Mouse (Mus musculus): ENCODE data around the gene Rorb. TPM values are rescaled to one million over a fixed set of nuclear protein-coding genes. Genes with fewer than 3 reads are reported as not detected.

Gene Rorb
- polyA plus RNA-seq, 1 experiment from 2014 or later = 8.8 TPM

DNA sequence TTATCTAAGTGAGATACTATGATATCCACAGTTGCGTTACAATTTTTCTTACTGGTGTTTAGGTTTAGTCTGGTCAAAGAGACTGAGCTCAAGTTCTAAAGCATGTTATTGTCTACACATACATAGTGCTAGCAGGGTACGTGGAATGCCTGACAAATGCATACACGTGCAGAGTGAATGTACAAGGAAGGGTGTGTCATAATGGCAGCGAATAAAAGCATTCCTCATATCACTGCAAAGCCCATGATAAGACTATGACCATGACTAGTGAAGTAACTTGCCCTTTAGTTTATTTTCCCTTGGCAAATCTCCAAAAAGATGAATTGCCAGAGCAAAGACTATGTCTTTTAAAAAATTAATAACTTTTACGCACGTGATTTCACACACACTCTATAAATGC is 13.8 kb downstream of the Rorb start:
- Histone ChIP-seq H3K27ac (no peak overlapping the region), H3K4me1 (replicated peaks) (no peaks in the 10 kb centered on the region), H3K9me3 (no peaks in the 10 kb centered on the region), H3K36me3 (no peaks in the 10 kb centered on the region), H3K9ac (replicated peaks) (no peak overlapping the region), H3K27me3 (no peaks in the 10 kb centered on the region), H3K4me2 (replicated peaks) (no peak overlapping the region), H3K4me3 (replicated peaks) (no peak overlapping the region)
- WGBS = 91% methylated on average over 6 of the region's 6 CpGs
- no peak for ATAC-seq

DNA sequence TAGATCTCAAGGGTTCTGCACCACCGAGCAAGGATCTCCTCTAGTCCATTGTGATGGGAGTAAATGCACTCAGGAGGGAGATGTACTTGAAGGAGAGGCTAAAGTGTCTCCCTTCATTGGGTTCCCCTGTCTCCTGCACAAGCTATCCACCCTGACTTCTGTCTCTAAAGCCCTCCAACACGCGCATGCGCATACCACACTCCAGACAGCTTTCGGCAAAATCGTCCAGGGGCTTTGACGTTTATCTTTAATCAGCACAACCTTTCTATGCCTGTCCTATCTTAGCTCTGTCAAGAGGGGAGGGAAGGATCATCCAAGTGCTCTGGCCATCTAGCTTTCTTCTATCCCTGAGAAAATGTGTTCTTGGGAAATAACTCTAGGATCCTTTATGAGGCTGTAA is 21.6 kb downstream of the Rorb start:
- WGBS = 73% methylated on average over 7 of the region's 7 CpGs
- no peak for ATAC-seq

DNA sequence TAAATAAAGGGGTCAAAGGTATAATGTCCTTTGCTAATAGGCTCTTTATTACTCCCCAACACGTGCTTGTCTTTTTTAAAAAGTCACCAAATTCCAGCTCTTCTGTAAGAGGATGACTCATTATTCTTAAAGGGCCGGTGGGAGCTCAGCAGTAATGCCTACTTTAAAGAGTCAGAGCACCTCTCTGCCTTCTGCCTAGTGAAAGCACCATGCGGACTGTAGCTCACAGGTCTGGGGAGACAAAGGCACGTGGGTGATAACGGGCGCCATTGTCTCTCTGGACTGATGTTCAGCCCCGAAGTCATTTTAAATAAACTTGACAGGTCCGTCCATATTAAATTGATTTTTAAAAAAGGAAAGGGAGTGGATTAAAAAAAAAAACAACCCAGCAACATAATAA is 33.1 kb downstream of the Rorb start:
- Histone ChIP-seq H3K4me2 (replicated peaks) (no peak overlapping the region), H3K4me3 (replicated peaks) (no peak overlapping the region), H3K36me3 (no peaks in the 10 kb centered on the region), H3K9ac (replicated peaks) (no peak overlapping the region), H3K4me1 (replicated peaks) (peaks cover 5% of the 10 kb centered on the region; the same call in 1 of the 2 replicates), H3K27ac (no peak overlapping the region), H3K27me3 (no peaks in the 10 kb centered on the region), H3K9me3 (no peaks in the 10 kb centered on the region)
- WGBS = 52% methylated on average over 8 of the region's 8 CpGs
- ATAC-seq = no peak

More for the DNA sequence above, 21.6 kb downstream of the Rorb start:
- Histone ChIP-seq H3K36me3 (no peaks in the 10 kb centered on the region), H3K4me1 (replicated peaks) (no peaks in the 10 kb centered on the region), H3K4me3 (replicated peaks) (no peak overlapping the region), H3K27me3 (no peaks in the 10 kb centered on the region), H3K9me3 (no peaks in the 10 kb centered on the region), H3K4me2 (replicated peaks) (no peak overlapping the region), H3K27ac (no peak overlapping the region), H3K9ac (replicated peaks) (no peak overlapping the region)

DNA sequence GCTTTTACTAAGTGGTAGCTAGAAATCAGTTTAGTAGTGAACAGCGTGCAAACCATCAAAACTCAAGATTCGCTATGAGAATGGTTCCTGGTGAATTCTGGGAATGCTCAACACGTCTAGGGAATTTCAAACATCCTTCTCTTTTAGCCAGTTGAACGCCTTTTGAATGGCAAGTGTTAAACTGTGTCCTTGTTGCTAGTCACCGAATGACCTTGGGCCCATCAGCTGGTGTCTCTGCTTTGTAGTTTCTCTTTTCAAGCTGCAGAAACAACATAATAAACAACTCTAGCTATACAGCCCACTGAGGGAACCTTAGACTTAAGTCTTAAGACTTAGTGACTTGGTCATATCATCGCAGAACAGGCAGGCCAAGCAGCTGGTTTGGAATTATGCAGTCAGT is 36.2 kb downstream of the Rorb start:
- no peaks in the 10 kb centered on the region for H3K9me3 ChIP-seq
- H3K27ac ChIP-seq = no peak overlapping the region
- no peak overlapping the region for H3K4me2 ChIP-seq (replicated peaks)
- H3K4me1 ChIP-seq (replicated peaks) = peaks cover 5% of the 10 kb centered on the region; the same call in 1 of the 2 replicates
- H3K36me3 ChIP-seq = no peaks in the 10 kb centered on the region
- H3K9ac ChIP-seq (replicated peaks) = no peak overlapping the region
- no peak for ATAC-seq
- H3K4me3 ChIP-seq (replicated peaks) = no peak overlapping the region
- 75% methylated on average over 6 of the region's 6 CpGs for WGBS
- H3K27me3 ChIP-seq = no peaks in the 10 kb centered on the region

DNA sequence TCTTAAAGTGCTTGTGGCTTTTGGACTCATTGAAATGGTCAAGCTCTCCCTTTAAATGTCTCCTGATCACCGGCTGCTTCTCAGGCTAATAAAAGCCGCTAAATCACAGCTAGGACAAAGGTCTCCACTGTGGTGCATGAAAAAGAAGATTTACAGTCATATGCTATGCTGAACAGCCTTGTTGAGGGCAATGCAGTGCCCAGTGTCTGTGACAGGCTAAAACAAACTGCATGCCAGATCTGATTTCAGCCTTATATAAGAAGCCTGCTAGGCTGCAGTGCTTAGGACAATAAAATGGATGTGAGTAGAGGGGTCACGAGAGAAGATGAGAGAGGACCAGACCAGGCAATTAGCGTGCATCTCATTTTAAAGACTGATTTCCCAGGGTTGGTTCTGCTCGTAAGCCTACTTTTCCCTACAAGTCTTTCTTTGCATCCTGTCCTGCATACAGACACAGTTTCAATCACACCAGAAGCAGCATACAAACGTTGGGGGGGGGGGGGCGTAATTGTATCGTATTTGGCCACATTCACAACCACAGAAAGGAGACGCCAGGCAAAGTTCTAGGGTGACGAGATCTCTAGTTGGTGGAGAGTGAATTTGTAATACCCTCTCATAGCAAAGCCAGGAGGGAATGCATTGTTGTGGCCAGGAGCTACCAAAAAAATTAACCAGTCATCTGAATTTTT is 52.1 kb downstream of the Rorb start:
- H3K9ac ChIP-seq (replicated peaks) = peak overlapping the region; percentile 41; the same call in 1 of the 2 replicates
- no peaks in the 10 kb centered on the region for H3K9me3 ChIP-seq
- H3K4me3 ChIP-seq (replicated peaks) = no peak overlapping the region
- WGBS = 36% methylated on average over 10 of the region's 10 CpGs
- no peaks in the 10 kb centered on the region for H3K27me3 ChIP-seq
- no peaks in the 10 kb centered on the region for H3K36me3 ChIP-seq
- H3K27ac ChIP-seq = peak overlapping the region; percentile 69
- peaks cover 24% of the 10 kb centered on the region for H3K4me1 ChIP-seq (replicated peaks)
- peak overlapping the region; percentile 37 for H3K4me2 ChIP-seq (replicated peaks)
- ATAC-seq = peak; percentile 89

DNA sequence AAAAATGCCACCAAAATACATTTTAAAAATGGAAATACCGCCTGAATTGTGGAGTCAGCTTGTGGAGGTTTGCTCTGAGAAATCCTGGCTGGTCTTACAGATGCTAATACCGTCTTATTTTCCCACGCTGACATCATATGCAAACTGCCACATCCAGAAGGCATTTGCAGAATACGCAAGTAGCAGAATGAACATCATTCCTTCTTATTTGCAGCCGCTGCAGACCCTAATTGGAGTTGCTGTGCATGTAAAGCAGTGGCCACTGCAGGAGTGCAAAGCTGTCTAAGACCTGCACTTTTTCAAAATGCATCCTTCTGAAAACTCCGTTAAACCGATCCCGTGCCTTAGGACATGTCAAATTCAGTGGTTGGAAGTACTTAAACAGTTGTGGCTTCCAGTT is 52.8 kb downstream of the Rorb start:
- Histone ChIP-seq H3K4me3 (replicated peaks) (no peak overlapping the region), H3K9me3 (no peaks in the 10 kb centered on the region), H3K27ac (peak overlapping the region; percentile 69), H3K36me3 (no peaks in the 10 kb centered on the region), H3K27me3 (no peaks in the 10 kb centered on the region), H3K4me2 (replicated peaks) (peak overlapping the region; percentile 37), H3K4me1 (replicated peaks) (peaks cover 24% of the 10 kb centered on the region), H3K9ac (replicated peaks) (no peak overlapping the region)
- peak; percentile 48 for ATAC-seq
- WGBS = 39% methylated on average over 8 of the region's 8 CpGs

DNA sequence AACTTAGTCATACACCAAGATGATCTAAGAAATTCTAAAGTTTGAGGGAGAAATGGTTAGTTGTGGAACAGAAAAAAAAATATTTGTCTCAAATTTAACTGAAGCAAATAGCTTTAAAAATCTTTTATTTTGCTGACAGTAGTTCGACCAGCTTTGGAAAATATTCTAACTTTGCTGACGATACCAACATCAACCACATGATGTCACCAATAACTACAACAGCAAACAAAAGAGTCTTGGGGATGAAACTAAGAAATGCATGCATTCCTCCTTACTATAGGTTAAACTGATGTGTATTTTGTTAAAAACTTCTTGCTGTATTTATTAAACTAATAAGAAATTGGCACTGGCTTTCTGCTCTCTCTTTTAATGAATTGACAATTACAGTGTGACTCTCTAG is 67.9 kb downstream of the Rorb start:
- Histone ChIP-seq H3K36me3 (no peaks in the 10 kb centered on the region), H3K27me3 (no peaks in the 10 kb centered on the region), H3K27ac (no peak overlapping the region), H3K9ac (replicated peaks) (no peak overlapping the region), H3K9me3 (no peaks in the 10 kb centered on the region), H3K4me2 (replicated peaks) (no peak overlapping the region), H3K4me1 (replicated peaks) (peaks cover 5% of the 10 kb centered on the region; the same call in 1 of the 2 replicates), H3K4me3 (replicated peaks) (no peak overlapping the region)
- ATAC-seq = no peak
- 45% methylated on average over 2 of the region's 2 CpGs for WGBS

DNA sequence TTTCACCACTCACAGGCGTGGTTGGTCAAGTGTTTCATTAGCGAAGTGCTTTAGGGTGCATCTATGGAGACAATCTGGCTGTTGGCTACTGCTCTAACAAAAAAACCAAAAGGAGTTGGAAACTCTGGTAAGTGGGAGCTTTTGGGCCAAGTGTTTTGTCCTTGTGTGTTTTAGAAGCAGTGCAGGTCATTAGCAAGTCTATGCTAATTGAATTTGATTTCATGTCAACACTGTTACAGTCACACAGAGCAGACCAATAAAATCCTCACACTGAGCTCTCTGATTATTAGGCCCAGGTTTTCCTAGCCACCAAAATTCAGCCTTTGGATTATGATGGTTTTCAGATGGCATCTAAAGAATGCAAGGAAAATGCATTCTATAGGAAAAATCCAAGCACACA is 70.2 kb downstream of the Rorb start:
- no peaks in the 10 kb centered on the region for H3K9me3 ChIP-seq
- H3K9ac ChIP-seq (replicated peaks) = no peak overlapping the region
- no peaks in the 10 kb centered on the region for H3K36me3 ChIP-seq
- H3K4me2 ChIP-seq (replicated peaks) = no peak overlapping the region
- no peak for ATAC-seq
- H3K4me3 ChIP-seq (replicated peaks) = no peak overlapping the region
- H3K4me1 ChIP-seq (replicated peaks) = peaks cover 5% of the 10 kb centered on the region; the same call in 1 of the 2 replicates
- H3K27me3 ChIP-seq = no peaks in the 10 kb centered on the region
- 64% methylated on average over 2 of the region's 2 CpGs for WGBS
- no peak overlapping the region for H3K27ac ChIP-seq

DNA sequence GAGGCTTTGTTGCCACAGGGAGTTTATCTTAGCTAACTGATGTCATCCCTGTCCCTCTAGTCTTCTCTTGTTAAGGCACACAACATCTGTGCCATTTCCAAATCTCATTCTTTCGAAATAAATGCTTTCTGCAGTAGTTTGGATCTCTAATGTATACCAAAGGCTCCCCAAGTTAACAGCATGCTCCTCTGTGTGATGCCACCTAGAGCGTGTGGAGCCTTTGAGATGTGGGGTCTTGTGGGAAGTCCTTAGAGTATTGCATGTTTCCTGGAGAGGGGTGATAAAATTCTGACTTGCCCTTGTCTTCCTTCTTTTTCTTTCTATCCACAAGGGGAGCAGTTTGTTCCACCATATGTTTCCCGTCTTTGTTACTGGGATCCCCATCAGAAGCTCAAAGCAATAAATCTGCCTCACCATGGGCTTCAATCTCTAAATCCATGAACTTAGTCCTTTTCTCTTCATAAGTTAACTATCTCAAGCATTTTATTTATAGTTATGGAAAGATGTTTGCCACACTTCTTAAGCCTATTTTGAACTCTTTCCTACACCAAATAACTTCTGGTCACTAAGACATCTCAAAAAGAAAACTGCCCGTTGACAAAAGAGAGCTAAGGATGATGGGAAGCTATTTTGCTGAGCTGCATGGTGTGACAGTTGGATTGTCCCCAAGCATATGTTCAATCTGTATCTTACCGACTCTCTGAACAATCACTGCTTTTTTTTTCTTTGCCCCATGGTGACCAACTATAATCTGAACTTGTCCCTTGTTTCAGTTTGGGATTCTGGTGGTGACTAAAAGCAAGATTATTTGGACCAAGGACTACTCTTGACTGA is 76.3 kb downstream of the Rorb start:
- Histone ChIP-seq H3K4me1 (replicated peaks) (no peaks in the 10 kb centered on the region), H3K4me2 (replicated peaks) (no peak overlapping the region), H3K9me3 (no peaks in the 10 kb centered on the region), H3K27me3 (no peaks in the 10 kb centered on the region), H3K36me3 (no peaks in the 10 kb centered on the region), H3K27ac (no peak overlapping the region), H3K9ac (replicated peaks) (no peak overlapping the region), H3K4me3 (replicated peaks) (no peak overlapping the region)
- ATAC-seq = no peak
- 88% methylated on average over 5 of the region's 5 CpGs for WGBS

DNA sequence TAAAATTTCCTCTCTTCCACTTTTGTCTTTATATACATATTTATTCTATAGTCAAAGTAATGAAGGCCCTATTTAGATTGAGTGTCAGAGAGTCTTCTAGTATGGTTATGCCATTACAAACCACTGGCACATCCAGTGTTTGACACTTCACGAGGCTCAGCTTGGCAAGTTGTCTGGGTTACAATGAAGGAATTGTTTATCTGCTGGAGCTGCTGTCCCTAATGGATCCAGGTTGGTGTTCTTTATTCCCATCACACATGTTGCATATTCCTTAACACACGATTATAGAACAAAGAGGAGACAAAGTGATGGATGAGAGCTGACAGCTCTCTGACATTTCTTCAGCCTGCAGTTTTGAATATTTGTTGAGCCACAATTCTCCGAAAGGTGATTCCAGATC is 77.0 kb downstream of the Rorb start:
- WGBS = 80% methylated on average over 3 of the region's 3 CpGs
- no peak overlapping the region for H3K27ac ChIP-seq
- no peak for ATAC-seq
- no peaks in the 10 kb centered on the region for H3K27me3 ChIP-seq
- no peak overlapping the region for H3K4me3 ChIP-seq (replicated peaks)
- no peaks in the 10 kb centered on the region for H3K4me1 ChIP-seq (replicated peaks)
- H3K36me3 ChIP-seq = no peaks in the 10 kb centered on the region
- H3K4me2 ChIP-seq (replicated peaks) = no peak overlapping the region
- no peak overlapping the region for H3K9ac ChIP-seq (replicated peaks)
- no peaks in the 10 kb centered on the region for H3K9me3 ChIP-seq

DNA sequence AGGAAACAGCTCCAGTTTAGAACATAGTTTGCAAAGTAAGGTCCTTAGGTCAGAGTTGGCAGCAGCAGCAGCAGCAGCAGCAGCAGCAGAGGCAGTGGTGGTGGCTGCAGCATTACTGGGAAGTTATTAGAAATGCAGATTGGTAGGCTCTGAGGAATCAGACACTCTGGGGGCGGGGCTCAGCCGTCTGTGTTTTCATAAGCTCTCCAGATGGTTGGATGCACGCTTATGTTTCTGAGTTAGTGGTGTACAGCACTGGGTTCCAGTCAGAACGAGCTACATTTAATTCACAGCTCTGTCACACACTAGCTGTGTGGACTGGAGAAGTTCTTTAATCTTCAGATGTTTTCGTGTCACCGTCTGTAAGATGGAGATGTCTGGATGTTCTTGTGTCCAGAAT is 105.9 kb downstream of the Rorb start:
- H3K4me1 ChIP-seq (replicated peaks) = peaks cover 25% of the 10 kb centered on the region
- 36% methylated on average over 6 of the region's 6 CpGs for WGBS
- peak overlapping the region; percentile 25 for H3K27ac ChIP-seq
- H3K4me2 ChIP-seq (replicated peaks) = no peak overlapping the region
- H3K27me3 ChIP-seq = no peaks in the 10 kb centered on the region
- H3K36me3 ChIP-seq = no peaks in the 10 kb centered on the region
- no peak overlapping the region for H3K9ac ChIP-seq (replicated peaks)
- peak; percentile 90 for ATAC-seq
- no peak overlapping the region for H3K4me3 ChIP-seq (replicated peaks)
- H3K9me3 ChIP-seq = no peaks in the 10 kb centered on the region

DNA sequence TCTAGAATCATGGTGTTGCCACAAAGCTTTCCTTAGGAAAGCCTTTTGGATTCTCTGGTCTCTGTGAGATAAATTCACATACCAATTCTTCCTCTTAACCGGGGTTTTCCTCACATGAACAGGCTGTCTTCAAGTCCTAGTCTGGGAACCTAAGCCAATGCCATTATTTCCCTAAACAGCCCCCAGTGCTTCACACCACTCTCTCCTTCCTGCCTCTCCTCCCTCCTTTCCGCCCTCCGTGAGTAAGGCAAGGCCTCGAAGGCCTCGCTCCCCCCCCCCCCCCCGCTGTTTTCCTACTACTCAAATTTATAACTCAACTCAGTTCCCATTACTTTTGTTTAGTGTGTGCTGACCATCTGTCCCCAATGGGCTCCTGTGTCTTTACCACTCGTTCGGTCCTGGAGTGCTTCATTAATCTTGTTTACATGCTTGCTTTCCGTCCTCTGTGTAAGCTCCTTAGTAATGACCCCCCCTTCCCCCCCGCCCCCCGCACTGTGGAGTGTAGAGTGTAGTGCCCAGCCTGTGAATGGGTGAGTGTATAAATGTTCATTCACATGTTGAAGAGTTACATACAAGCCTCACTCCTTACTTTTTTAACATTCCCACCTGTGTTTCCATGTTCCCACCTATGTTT is 106.9 kb downstream of the Rorb start:
- H3K27ac ChIP-seq = no peak overlapping the region
- peak; percentile 67 for ATAC-seq
- no peaks in the 10 kb centered on the region for H3K9me3 ChIP-seq
- no peak overlapping the region for H3K9ac ChIP-seq (replicated peaks)
- no peaks in the 10 kb centered on the region for H3K36me3 ChIP-seq
- H3K4me3 ChIP-seq (replicated peaks) = no peak overlapping the region
- H3K4me2 ChIP-seq (replicated peaks) = no peak overlapping the region
- H3K27me3 ChIP-seq = no peaks in the 10 kb centered on the region
- H3K4me1 ChIP-seq (replicated peaks) = peaks cover 25% of the 10 kb centered on the region
- WGBS = 50% methylated on average over 8 of the region's 11 CpGs

Data from midbrain, embryonic 13.5 days (tissue).